Mouse (Mus musculus): ENCODE results near the gene Xxylt1.

The Xxylt1 gene

DNA sequence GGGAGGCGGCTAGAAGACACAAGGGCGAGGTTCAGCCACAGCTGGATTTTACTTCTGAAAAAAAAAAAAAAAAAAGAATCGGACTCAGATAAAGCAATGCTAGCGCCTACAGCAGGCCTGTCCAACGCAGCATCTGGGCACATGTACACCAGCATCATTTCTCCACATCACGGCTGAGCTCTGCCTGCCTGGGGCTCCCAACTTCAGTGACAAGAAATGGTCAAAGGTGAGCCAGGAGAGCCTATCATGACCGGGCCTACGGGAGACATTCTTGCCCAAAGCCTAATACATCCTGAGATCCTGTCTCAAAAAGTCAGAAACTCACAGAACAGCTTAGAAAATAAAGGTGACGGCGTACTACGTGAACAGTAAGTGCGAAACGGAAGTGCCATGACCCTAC, 20.5 kb downstream of the Xxylt1 start:
- no peak for DNase-seq

DNA sequence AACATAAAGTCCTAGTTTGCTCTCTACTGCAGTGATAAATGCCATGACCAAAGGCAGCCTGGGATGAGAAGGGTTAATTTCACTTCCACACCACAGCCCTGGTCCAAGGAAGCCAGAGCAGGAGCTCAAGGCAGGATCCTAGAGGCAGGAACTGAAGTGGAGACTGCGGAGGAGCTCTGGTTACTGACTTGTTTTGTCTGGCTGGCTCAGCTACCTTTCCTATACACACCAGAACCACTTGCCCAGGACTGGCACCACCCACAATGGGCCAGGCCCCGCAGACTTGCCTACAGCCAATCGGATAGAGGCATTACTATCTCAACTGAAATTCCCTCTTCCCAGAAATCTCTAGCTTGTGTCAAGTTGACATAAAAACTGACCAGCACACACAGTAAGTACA, 21.0 kb downstream of the Xxylt1 start:
- DNase-seq: no peak

GRCm38 (mm10) chr16:31059730-31060129, 21.5 kb downstream of the Xxylt1 start:
- no peak for DNase-seq

- no peak for DNase-seq
These were observed 28.4 kb downstream of the Xxylt1 start for GRCm38 (mm10) chr16:31052812-31053211.

DNA sequence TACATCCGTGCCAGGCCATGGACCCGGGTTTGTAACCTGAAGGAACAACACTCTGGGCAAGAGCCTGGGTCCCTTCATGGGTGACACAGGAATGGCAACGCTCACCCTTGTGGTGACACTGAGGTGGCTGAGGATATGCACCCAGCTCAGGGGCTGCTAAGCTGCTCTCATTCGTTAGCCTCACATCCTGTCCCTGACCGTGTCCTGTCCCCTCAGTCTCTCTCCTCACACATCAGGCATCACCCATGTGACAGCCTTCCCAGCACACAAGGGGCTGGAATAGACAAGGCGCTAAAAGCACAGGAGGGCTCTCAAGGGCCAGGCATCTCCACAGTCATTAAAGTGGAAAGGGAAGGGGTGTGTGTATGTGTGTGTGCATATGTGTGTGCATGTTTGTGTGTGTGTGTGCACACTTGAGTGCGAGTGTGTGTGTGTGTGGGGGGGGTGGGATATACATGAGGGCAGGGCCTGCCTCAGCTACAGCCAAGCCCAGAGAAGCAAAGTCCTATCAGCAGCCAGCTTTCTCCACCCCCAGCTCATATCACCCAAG, 29.0 kb downstream of the Xxylt1 start:
- DNase-seq: no peak

DNA sequence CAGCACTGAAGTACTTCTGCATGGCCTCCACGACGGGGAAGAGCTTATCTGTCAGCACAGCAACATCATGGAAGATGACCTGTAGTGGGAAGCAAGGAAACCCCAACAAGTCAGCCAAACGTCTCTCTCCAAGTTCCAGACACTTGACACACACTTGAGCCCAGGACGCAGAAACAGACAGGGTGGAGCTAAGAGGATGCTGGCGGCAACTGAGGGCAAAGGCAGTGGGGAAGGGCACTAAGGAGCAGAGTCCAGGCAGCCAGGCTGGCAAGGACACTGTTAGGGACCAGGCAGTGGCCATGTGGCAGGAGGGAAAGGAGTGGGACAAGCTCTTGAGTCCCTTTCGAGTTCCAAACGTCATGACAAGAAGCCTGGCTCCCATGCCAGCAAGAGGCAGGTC, 30.5 kb downstream of the Xxylt1 start:
- DNase-seq: no peak

DNA sequence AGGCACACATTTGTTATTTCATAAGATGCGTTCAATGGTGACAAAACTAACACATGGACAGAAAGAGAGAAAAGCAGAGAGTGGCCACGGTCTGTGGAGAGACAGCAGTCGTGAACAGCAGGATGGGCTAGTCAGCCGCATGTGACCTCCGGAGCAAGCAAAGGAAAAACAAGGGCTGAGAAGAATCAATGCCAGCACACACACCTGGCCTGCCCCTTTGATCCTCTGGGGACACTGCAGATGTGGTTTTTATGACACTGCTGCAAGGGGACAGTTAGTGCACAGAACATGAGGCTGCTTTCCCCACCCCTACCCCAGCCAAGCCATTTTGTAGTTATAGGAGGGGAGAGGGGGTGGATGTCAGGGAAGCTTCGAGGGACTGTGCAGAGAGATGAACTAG, 33.0 kb downstream of the Xxylt1 start:
- no peak for DNase-seq

DNA sequence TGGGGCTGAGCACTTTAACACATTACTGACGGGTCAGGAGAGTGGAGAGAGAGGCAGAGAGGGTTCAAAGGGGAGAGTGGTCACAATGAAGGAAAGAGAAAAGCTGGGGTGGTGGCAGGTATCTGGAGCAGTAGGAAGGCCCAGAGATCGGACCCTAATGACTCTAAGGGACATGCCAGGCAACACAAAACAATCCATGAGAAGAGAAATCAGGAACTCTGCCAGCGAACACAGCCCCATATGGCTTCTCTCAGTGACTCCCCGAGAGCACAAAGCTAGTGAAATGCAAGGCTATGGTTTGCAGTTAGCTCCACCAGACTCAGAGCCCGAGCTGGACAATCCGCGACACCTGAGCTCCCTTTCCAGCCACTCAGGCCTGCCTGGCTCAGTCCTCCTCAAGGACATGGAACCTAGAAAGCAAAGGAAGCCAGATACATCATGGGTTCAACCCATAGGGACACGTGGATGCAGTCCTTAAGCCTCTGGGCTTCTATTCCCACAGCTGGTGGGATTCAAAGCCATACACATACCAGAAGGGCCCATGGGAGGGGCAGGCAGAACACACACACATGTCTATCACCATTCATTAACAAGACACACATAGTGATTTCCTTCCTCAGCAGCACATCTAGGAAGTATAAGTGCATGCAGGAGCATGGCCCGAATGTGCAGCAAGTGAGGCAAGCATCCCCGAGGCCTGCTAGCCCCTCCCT, 33.9 kb downstream of the Xxylt1 start:
- peak; percentile 62 to 69 for DNase-seq

GRCm38 (mm10) chr16:31046217-31046659, 35.0 kb downstream of the Xxylt1 start:
- DNase-seq: peak; percentile 30 to 40

DNA sequence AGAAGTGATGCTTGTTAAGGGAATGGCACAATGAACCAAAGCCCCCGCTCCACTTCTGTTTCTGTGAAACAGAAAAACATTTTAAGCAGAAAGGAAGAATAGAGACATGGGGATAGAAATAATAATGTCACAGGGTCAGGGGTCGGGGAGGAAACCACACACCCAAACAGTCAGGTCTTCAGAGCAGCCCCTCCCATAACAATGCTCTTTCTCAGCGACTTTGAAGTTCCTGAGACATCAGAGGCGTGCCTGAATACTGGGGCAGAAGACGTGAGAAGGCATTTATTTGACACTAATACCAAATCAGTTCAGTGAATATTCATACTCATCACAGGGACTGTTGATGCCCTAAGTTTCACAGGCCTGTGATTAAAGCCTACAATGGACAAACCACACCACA, 36.0 kb downstream of the Xxylt1 start:
- no peak for DNase-seq

- no peak for DNase-seq
These were observed 38.1 kb downstream of the Xxylt1 start for GRCm38 (mm10) chr16:31043136-31043535.

DNA sequence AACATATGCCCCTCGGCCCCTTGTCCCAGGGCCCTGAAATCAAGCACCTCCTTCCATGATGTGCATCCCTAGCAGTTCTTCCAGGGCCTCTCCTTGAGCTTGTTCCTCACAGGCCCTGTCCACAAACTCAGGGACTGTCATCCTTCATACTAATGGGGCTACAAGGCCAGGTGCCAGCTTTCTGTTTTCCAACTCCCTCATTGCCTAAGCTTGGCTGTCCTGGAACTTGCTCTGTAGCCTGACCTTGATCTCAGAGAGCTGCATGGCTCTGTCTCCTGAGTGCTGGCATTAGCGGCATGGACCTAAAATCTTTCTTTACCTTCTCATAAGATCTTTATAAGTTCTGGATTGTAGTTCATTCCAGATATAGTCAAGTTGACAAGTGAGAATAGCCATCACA, 39.7 kb downstream of the Xxylt1 start:
- DNase-seq: no peak

DNA sequence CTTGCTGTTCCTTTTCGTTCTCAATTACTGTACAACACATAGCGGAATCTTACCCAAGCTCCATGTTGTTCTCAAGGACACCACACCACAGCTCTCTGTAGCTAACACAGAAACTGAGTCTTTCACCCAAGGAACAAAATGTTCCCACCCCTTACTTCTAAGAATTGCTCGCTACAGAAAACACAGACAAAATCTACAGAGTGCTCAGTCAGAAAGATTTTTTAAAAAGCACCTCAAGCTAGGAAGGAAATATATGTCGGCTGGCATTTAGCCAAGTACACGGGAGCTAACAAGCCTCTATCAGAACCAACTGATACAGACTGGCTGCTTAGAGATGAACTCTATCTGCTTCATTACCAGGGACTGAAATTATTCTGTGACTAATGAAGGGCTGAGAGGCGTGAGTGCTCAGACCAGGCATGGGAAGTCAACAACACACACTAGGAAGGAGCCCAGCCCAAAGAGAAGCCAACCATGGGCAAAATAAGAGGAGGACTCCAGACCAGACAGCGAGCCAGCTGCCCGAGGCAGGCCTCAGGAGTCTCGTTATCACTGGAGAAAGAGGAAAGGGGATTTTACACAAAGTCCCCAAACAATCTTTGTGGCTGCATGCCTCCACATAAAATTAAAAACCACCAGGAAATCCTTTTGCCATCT, 41.3 kb downstream of the Xxylt1 start:
- no peak for DNase-seq

DNA sequence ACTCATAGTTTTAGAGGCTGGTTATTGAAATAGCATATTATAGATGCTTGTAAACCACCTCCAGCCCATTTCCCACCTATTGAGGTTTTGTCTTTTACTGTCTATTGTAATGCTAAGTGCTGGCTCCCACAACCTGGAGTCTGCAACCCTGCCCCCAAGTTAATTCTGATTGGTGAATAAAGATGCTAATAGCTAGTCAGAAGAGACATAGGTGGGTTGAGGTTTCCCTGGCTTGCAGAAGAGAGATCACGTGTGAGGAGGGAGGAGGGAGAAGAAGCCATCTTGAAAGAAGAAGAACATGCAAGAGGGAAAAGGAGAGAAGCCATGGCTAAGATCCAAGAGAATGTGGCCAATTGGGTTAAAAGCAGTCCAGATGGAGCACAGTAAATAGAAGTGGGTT, 43.8 kb downstream of the Xxylt1 start:
- DNase-seq: no peak

DNA sequence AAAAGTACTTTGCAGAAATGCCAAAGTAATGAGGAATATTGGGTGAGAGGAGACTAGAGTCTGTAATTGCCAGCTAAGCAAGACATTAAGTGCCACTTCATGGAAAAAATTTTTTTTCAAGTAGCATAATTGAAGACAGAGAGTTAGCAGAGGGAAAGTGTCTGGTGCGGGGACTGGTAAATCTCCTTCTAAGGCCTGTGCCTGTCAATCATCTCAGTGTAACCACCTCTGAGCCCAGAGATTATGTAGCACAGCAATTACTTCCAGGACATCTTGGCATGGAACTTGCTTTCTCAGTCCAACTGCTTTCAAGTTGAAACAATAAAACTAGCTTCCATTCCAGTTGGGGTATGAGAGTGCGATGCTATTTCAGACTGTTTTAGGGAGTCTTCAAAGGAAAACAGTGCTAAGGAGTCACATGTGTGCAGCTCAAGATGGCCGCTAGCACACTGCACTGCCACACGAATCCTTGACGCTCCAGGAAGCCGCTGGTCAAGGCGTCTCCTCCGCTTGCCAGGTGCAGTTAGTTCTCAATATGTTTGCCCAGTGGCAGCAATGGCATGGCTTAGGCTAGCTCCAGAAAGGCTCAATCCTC, 45.5 kb downstream of the Xxylt1 start:
- no peak for DNase-seq

DNA sequence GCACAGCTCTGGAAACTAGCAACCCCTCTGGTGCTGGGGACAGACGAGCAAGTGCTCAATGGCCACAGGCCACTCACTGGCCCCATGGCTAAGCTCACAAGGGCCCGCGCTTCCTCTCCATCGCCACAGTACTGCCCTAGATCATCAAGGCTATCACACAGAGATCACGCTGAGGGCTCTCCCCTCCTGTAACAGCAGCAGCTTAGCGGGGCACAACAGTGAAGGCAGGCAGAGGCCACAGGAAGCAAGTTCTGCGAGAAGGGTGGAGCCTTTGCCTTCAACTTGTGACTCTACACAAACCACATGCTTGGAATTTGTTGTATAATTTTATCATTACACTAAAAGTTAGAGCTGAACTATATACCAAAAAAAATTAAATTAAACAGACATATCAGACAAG, 46.0 kb downstream of the Xxylt1 start:
- DNase-seq: no peak

DNA sequence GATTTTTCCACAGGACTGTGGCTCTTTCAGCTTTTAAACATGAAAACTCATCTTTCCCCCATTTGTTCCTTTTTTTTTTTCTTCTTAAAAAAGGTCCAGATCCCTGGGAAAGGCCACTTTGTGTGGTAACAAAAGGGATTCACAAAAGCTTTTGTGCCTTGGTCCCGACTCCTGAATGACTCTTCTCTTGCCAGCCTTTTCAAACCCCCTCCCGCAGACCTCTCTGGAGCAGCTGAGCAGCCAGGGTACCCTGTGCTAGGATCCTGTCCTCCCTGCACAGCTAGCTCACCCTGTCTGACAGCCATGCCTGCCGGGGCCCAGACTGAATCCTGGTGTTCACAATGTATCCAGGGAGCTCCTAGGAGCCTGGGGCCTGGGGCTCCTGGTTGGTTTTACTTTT, 47.2 kb downstream of the Xxylt1 start:
- DNase-seq: no peak

DNA sequence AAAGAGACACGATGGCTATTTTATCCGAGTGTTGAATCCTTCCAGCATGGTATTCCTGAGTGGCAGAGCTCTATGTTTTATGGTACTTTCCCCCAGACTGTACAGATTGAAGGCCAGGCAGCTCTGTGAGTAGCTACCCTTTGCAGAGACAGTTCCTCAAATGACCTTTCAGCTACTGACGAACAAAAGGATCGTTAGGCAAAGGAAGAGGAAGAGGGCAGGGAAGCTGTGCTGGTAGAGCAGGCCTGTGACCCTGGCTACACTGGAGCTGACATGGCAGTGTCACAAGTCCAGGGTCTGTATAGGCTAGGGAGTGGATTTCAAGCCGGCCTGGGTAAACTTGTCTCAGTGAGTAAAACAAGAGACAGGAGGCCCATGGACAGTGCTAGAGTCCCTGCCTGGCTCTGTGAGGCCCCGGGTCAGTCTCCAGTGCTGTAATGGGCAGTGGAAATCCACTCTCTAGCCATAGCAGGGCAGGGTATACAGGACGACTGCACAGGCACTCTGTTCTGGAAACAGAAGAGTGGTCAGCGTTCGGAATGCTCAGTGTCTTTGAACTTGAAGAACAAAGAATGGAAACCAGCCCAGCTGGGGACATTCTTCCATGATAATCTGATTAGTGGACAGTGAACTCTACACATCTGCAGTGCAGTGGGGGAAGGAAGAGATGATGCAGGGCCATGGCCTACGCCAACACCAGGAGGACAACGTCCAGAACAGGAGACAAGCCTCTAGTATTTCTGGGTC, 51.3 kb downstream of the Xxylt1 start:
- DNase-seq: no peak

DNA sequence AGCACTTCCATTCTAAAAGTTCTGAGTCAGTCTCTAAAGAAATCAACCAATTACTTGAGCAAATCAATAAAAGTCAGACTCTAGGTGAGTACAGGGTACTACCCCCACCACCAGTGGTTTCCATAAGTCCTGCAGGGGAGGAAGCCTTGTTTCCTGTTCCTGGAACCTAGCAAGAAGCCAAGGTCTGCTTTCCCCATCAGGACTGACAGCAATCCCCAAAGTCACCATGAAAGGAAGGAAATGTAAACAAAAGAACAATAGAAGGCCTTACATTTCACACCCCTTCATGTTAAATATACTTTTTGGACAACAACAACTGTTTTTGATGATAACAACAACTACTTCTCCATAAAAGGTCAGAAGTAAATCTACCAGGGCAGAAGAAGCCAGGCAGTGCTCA, 53.6 kb downstream of the Xxylt1 start:
- no peak for DNase-seq

DNA sequence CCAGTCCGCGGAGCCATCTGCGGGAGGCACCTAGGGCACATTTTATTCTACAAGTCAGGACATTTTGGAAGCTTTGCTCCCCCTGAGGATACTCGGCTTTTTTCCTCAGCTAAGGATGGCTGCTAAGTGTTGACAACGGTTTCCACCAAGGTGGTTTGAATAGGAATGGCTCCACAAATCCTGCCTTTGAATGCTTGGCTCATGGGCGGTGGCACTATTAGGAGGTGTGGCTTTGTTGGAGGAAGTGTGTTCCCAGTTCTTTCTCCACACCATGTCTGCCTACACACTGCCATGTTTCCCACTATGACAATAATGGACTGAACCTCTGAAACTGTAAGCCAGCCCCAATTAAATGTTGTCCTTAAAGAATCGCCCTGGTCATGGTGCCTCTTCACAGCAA, 55.7 kb downstream of the Xxylt1 start:
- DNase-seq: no peak

DNA sequence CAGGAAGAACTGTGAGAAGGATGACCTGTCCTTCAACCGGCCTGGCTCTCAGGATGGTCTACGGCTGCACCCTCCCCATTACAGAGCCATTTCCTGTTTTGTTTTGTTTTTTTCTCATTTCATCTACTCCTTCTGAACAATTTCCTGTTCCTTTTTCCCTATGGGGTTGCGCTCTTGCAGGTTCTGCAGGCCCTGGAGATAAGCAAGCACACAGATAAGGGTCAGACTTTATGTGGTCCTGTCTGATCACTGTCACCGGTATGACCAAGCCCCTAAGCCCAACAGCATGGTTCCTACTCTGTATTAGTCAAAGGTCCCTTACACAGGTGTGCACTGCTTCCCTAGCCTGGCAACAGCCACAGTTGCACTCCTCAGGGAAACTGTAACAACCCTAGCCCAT, 56.2 kb downstream of the Xxylt1 start:
- DNase-seq: no peak

DNA sequence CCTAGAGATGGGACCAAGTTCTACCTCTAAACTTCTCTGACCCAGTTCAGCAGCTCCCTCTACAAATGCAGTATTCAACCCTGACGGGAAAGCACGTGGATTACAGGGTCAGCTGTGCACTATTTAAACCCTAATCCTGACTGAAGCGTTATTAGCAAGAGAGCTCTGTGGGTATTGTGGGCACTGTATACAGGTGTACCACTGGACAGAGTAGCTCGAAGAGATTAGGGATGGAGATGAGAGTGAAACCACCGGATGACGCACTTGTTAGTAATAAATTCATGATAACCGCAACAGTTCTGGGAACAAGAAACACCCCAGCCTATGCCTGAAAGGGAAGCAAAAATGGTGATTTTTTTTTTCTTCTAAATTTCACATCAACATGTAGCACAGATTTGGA, 57.0 kb downstream of the Xxylt1 start:
- DNase-seq: no peak

- no peak for DNase-seq
These were observed 57.4 kb downstream of the Xxylt1 start for GRCm38 (mm10) chr16:31023803-31024202.

Measured in cerebellum, adult 18-20 months (tissue).